Mouse (Mus musculus) hindbrain, embryonic 14.5 days (tissue): ENCODE measurements at regions not wholly inside any gene's neighbourhood (a gene's known extent, or its start where the extent isn't known, plus 50 kb on each side); places are given as distances from the start of the nearest gene placed in this dataset.

Source experiments
- ATAC-seq: fragments of 200-750 bp; cut with Nextera tagmentation; 2 replicates; pipeline ENCODE4 v1.8.0; 2017; ENCODE audit warnings: moderate number of reproducible peaks, mild to moderate bottlenecking, moderate TSS enrichment, moderate library complexity; ENCODE audit not compliant: low FRiP score
- DNase-seq: peaks from one replicate; pipeline ENCODE4 v3.0.0-alpha.2; 2015; ENCODE audit warnings: low spot score
- H3K27ac ChIP-seq: fragments of 300-500 bp; sonication (generic); 2 replicates; pipeline ENCODE4 v1.5.1; 2014; ENCODE audit warnings: mild to moderate bottlenecking, moderate library complexity
- H3K27me3 ChIP-seq: fragments of 300-500 bp; sonication (generic); 2 replicates; pipeline ENCODE4 v1.6.1; 2014; ENCODE audit warnings: mild to moderate bottlenecking, low read length, mixed read lengths; ENCODE audit not compliant: control insufficient read depth, insufficient read depth
- H3K36me3 ChIP-seq: fragments of 300-500 bp; sonication (generic); replicated peaks from 2 replicates; pipeline ENCODE4 v1.6.1; 2014; ENCODE audit not compliant: control insufficient read depth, insufficient read depth
- H3K4me1 ChIP-seq: fragments of 300-500 bp; sonication (generic); replicated peaks from 2 replicates; pipeline ENCODE4 v1.6.1; 2014; ENCODE audit warnings: antibody characterized with exemption, low read length, mixed read lengths; ENCODE audit not compliant: control insufficient read depth, insufficient read depth
- H3K4me2 ChIP-seq: fragments of 300-500 bp; sonication (generic); replicated peaks from 2 replicates; pipeline ENCODE4 v1.6.1; 2014; ENCODE audit warnings: mild to moderate bottlenecking, moderate library complexity
- H3K4me3 ChIP-seq: fragments of 300-500 bp; sonication (generic); replicated peaks from 2 replicates; pipeline ENCODE4 v1.5.1; 2014; ENCODE audit warnings: mild to moderate bottlenecking, low read length
- H3K9ac ChIP-seq: fragments of 300-500 bp; sonication (generic); 2 replicates; pipeline ENCODE4 v1.6.1; 2014
- H3K9me3 ChIP-seq: fragments of 300-500 bp; sonication (generic); 2 replicates; pipeline ENCODE4 v1.6.1; 2016; ENCODE audit warnings: low read length; ENCODE audit not compliant: control insufficient read depth
- WGBS: fragments of 180-500 bp; shearing (Covaris S2); extraction: QIAGEN DNeasy Blood & Tissue Kit; methylation state at CpG from one replicate; pipeline ENCODE4 v1.1.7; 2014; 5-methylcytosine and 5-hydroxymethylcytosine counted together

DNA sequence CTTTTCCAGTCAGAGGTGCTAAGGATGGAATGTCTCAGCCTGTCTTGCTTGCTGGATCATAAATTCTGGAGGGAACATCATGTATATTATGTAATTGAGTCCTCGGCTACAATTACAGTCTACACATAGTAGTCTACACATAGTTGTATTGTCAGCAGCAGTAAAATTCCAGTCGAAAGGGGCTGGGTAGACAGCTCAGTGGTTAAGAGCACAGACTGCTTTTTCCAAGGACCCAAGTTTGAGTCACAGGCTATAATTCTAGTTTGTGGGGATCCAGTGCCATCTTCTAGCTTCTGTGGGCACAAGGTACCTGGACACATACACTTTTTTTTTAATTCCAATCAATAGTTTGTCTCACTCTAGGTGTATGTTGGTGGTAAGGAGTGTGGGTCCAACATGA lies 91.3 kb upstream of the Gls start:
- ATAC-seq: no peak
- no peak overlapping the region for H3K4me3 ChIP-seq
- no peak for DNase-seq
- 97% methylated on average over 2 of the region's 2 CpGs for WGBS
- H3K4me2 ChIP-seq: no peak overlapping the region
- H3K36me3 ChIP-seq: no peaks in the 10 kb centered on the region
- H3K9me3 ChIP-seq: no peaks in the 10 kb centered on the region
- H3K27ac ChIP-seq: no peak overlapping the region
- no peaks in the 10 kb centered on the region for H3K4me1 ChIP-seq
- H3K27me3 ChIP-seq: no peaks in the 10 kb centered on the region
- no peak overlapping the region for H3K9ac ChIP-seq

DNA sequence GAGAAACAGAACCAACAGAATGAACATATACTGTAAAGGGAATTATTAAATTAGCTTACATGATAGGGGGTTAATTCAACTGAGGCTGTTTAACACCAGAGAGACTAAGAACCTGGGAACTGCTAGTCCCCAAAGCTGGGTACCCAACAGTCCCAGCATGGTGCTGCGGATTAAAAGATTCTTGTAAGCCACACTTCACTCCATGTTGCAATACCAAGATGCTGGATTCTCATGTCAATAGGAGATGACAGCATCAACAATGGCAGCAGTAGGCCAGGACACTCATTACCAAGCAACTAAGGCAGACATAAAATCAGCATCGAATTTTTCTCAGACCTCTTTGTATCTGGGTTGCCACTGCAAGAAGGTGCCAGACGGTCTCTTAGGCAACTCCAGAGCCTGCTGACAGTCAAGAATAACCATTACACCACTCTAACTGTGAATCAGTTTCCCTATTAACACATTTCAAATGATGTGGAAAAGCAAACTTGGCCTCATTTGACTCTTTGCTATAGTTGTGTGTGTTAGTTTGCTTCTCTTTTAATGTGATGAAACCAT lies 79.1 kb upstream of the Gls start:
- DNase-seq: no peak
- no peaks in the 10 kb centered on the region for H3K9me3 ChIP-seq
- no peak overlapping the region for H3K4me2 ChIP-seq
- H3K27me3 ChIP-seq: no peaks in the 10 kb centered on the region
- no peak overlapping the region for H3K27ac ChIP-seq
- no peaks in the 10 kb centered on the region for H3K36me3 ChIP-seq
- H3K4me1 ChIP-seq: peaks cover 2% of the 10 kb centered on the region; the same call in 1 of the 2 replicates
- no peak overlapping the region for H3K9ac ChIP-seq
- WGBS: 58% methylated on average over 3 of the region's 3 CpGs
- H3K4me3 ChIP-seq: no peak overlapping the region
- no peak for ATAC-seq

DNA sequence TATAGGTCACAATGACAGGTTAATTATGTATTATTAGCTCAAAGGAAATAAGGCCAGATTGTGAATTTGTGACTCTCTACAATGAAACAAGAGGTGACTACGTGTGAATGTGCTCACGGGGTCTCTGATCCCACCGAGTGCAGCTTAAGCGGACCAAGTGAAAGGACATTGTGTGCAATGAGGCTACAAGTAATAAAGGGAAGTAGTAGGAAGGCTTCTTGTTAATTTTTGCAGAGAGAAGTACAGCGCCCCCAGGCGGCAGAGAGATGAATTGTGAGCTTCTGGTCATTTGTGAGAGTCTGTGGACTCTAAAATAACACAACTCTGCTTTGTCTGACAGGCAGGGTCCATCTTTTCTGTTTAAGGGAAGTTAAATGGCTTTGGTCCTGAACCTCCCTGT lies 73.9 kb upstream of the Gls start:
- no peaks in the 10 kb centered on the region for H3K9me3 ChIP-seq
- H3K36me3 ChIP-seq: no peaks in the 10 kb centered on the region
- DNase-seq (no peak), ATAC-seq (no peak)
- H3K9ac ChIP-seq: 0 out of 2 replicates have a peak overlapping the region, but pooled peaks have one; percentile 28
- H3K27me3 ChIP-seq: no peaks in the 10 kb centered on the region
- WGBS: 49% methylated on average over 6 of the region's 6 CpGs
- peaks cover 15% of the 10 kb centered on the region for H3K4me1 ChIP-seq
- H3K27ac ChIP-seq: peak overlapping the region; percentile 60
- no peak overlapping the region for H3K4me2 ChIP-seq
- no peak overlapping the region for H3K4me3 ChIP-seq

GRCm38 (mm10) chr1:52305679-52306632 lies 72.9 kb upstream of the Gls start:
- Histone ChIP-seq H3K27ac (peak overlapping the region; percentile 60), H3K4me2 (no peak overlapping the region)
- WGBS: 54% methylated on average over 18 of the region's 18 CpGs

GRCm38 (mm10) chr1:52302557-52302956 lies 69.5 kb upstream of the Gls start:
- peaks cover 15% of the 10 kb centered on the region for H3K4me1 ChIP-seq
- H3K27me3 ChIP-seq: no peaks in the 10 kb centered on the region
- no peaks in the 10 kb centered on the region for H3K36me3 ChIP-seq
- no peak overlapping the region for H3K4me2 ChIP-seq
- H3K4me3 ChIP-seq: no peak overlapping the region
- no peaks in the 10 kb centered on the region for H3K9me3 ChIP-seq
- no peak overlapping the region for H3K27ac ChIP-seq
- WGBS: 11% methylated on average over 6 of the region's 6 CpGs
- peak; percentile 77 for DNase-seq
- no peak overlapping the region for H3K9ac ChIP-seq
- no peak for ATAC-seq

More at GRCm38 (mm10) chr1:52305679-52306632, 72.9 kb upstream of the Gls start:
- no peaks in the 10 kb centered on the region for H3K27me3 ChIP-seq
- no peaks in the 10 kb centered on the region for H3K9me3 ChIP-seq
- ATAC-seq: 0 out of 2 replicates have a peak, but pooled peaks have one; percentile 39
- H3K36me3 ChIP-seq: no peaks in the 10 kb centered on the region
- H3K9ac ChIP-seq: peak overlapping the region; percentile 28; the same call in 1 of the 2 replicates
- peaks cover 15% of the 10 kb centered on the region for H3K4me1 ChIP-seq
- no peak overlapping the region for H3K4me3 ChIP-seq
- peak; percentile 27 for DNase-seq

DNA sequence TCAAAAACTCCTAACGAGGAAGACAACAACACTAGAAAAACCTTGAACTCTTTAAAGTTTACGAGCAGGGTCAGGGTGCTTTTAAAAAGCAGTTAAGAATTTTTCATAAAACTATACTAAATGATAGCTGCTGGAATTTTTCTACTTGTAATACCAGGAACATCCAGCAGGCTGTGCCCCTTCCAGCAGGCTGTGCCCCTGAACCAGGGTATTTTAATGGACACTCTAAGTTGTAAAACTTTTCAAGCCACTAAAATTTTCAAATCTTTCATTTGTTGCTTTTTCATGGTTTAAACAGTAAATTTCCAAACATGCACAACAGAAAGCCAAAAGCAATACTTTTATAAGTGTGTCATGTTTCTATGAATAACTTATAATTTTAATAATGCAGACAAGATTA lies 68.2 kb upstream of the Gls start:
- Histone ChIP-seq H3K4me2 (no peak overlapping the region), H3K4me3 (no peak overlapping the region), H3K36me3 (no peaks in the 10 kb centered on the region), H3K4me1 (peaks cover 7% of the 10 kb centered on the region; the same call in 1 of the 2 replicates), H3K27ac (no peak overlapping the region), H3K9me3 (no peaks in the 10 kb centered on the region), H3K9ac (no peak overlapping the region), H3K27me3 (no peaks in the 10 kb centered on the region)
- 70% methylated on average over 2 of the region's 2 CpGs for WGBS
- DNase-seq (peak; percentile 61), ATAC-seq (no peak)

- peak; percentile 59 for DNase-seq
- WGBS: 72% methylated on average over 7 of the region's 7 CpGs
- no peak overlapping the region for H3K9ac ChIP-seq
- H3K4me3 ChIP-seq: no peak overlapping the region
- no peaks in the 10 kb centered on the region for H3K4me1 ChIP-seq
- no peak overlapping the region for H3K27ac ChIP-seq
- no peak for ATAC-seq
- no peaks in the 10 kb centered on the region for H3K9me3 ChIP-seq
- no peak overlapping the region for H3K4me2 ChIP-seq
- no peaks in the 10 kb centered on the region for H3K27me3 ChIP-seq
- H3K36me3 ChIP-seq: no peaks in the 10 kb centered on the region
Observed at GRCm38 (mm10) chr1:52299559-52299958, 66.5 kb upstream of the Gls start.

GRCm38 (mm10) chr1:52298336-52298735 lies 65.3 kb upstream of the Gls start:
- H3K27me3 ChIP-seq: no peaks in the 10 kb centered on the region
- 85% methylated on average over 5 of the region's 5 CpGs for WGBS
- no peak overlapping the region for H3K4me3 ChIP-seq
- H3K36me3 ChIP-seq: no peaks in the 10 kb centered on the region
- H3K9me3 ChIP-seq: no peaks in the 10 kb centered on the region
- H3K27ac ChIP-seq: no peak overlapping the region
- ATAC-seq (no peak), DNase-seq (no peak)
- no peak overlapping the region for H3K9ac ChIP-seq
- no peaks in the 10 kb centered on the region for H3K4me1 ChIP-seq
- H3K4me2 ChIP-seq: no peak overlapping the region

GRCm38 (mm10) chr1:52296178-52296577 lies 63.1 kb upstream of the Gls start:
- WGBS: 66% methylated on average over 2 of the region's 2 CpGs
- no peaks in the 10 kb centered on the region for H3K27me3 ChIP-seq

More at GRCm38 (mm10) chr1:52296178-52296577, 63.1 kb upstream of the Gls start:
- no peaks in the 10 kb centered on the region for H3K9me3 ChIP-seq
- no peak overlapping the region for H3K4me2 ChIP-seq
- H3K36me3 ChIP-seq: no peaks in the 10 kb centered on the region
- ATAC-seq (no peak), DNase-seq (no peak)
- H3K27ac ChIP-seq: no peak overlapping the region
- H3K9ac ChIP-seq: no peak overlapping the region
- no peak overlapping the region for H3K4me3 ChIP-seq
- no peaks in the 10 kb centered on the region for H3K4me1 ChIP-seq
